Mouse (Mus musculus) heart, embryonic 14.5 days (tissue): ENCODE measurements around the gene Pik3c2b. TPM values are rescaled to one million over a fixed set of nuclear protein-coding genes. Genes with fewer than 3 reads are reported as not detected.

Source experiments
- ATAC-seq: fragments of 200-750 bp; cut with Nextera tagmentation; 2 replicates; pipeline ENCODE4 v1.8.0; 2017; ENCODE audit warnings: low read depth, moderate TSS enrichment; ENCODE audit not compliant: insufficient number of reproducible peaks, insufficient read depth, low FRiP score
- H3K27ac ChIP-seq, 2 experiments: fragments of 200-500 bp in 1 of 2; fragments of 300-500 bp in 1 of 2; sonication (generic) in 1 of 2; replicated peaks in 1 of 2; 2 replicates each; pipeline ENCODE4 v1.5.1; 2012 to 2014; ENCODE audit warnings: low read depth in 2 of 2, low read length in 2 of 2, control low read depth in 1 of 2, mild to moderate bottlenecking in 1 of 2, mixed read lengths in 1 of 2; ENCODE audit not compliant: control insufficient read depth in 1 of 2, insufficient read depth in 1 of 2
- H3K27me3 ChIP-seq: fragments of 300-500 bp; sonication (generic); 2 replicates; pipeline ENCODE4 v1.6.1; 2014; ENCODE audit warnings: mild to moderate bottlenecking, low read length, control low read depth; ENCODE audit not compliant: control insufficient read depth, insufficient read depth
- H3K36me3 ChIP-seq: fragments of 300-500 bp; sonication (generic); 2 replicates; pipeline ENCODE4 v1.6.1; 2014; ENCODE audit warnings: mild to moderate bottlenecking, control low read depth, low read length, mixed read lengths; ENCODE audit not compliant: control insufficient read depth, insufficient read depth
- H3K4me1 ChIP-seq, 2 experiments: fragments of 200-500 bp in 1 of 2; fragments of 300-500 bp in 1 of 2; sonication (generic) in 1 of 2; 2 replicates each; pipeline ENCODE4 v1.6.1; 2012 to 2014; ENCODE audit warnings: low read length in 2 of 2, control low read depth in 1 of 2, mixed read lengths in 1 of 2; ENCODE audit not compliant: control insufficient read depth in 2 of 2, insufficient read depth in 2 of 2
- H3K4me2 ChIP-seq: fragments of 300-500 bp; sonication (generic); 2 replicates; pipeline ENCODE4 v1.6.1; 2014; ENCODE audit warnings: mild to moderate bottlenecking, low read length
- H3K4me3 ChIP-seq, 2 experiments: fragments of 200-500 bp in 1 of 2; fragments of 300-500 bp in 1 of 2; sonication (generic) in 1 of 2; 2 replicates each; pipeline ENCODE4 v1.5.1; 2012 to 2014; ENCODE audit warnings: low read length in 2 of 2, mild to moderate bottlenecking in 2 of 2, control low read depth in 1 of 2, low read depth in 1 of 2, moderate library complexity in 1 of 2; ENCODE audit not compliant: control insufficient read depth in 1 of 2, insufficient read depth in 1 of 2
- H3K9ac ChIP-seq: fragments of 300-500 bp; sonication (generic); 2 replicates; pipeline ENCODE4 v1.6.1; 2014; ENCODE audit warnings: mild to moderate bottlenecking, low read length
- H3K9me3 ChIP-seq: fragments of 300-500 bp; sonication (generic); 2 replicates; pipeline ENCODE4 v1.6.1; 2016; ENCODE audit warnings: low read length, control low read depth; ENCODE audit not compliant: control insufficient read depth
- WGBS: fragments of 180-500 bp; shearing (Covaris S2); extraction: QIAGEN DNeasy Blood & Tissue Kit; methylation state at CpG from one replicate; pipeline ENCODE4 v1.1.7; 2014; 5-methylcytosine and 5-hydroxymethylcytosine counted together
- polyA plus RNA-seq: library from polyadenylated mRNA; unstranded; fragments of >200 nt; fragmentation: Nextera tagmentation; extraction: Ambion mirVana; gene quantifications from 2 replicates; pipeline ENCODE4 v1.2.1, GENCODE M21; 2014

Pik3c2b gene
- polyA plus RNA-seq, 1 experiment from 2014 or later = 12.8 TPM

DNA sequence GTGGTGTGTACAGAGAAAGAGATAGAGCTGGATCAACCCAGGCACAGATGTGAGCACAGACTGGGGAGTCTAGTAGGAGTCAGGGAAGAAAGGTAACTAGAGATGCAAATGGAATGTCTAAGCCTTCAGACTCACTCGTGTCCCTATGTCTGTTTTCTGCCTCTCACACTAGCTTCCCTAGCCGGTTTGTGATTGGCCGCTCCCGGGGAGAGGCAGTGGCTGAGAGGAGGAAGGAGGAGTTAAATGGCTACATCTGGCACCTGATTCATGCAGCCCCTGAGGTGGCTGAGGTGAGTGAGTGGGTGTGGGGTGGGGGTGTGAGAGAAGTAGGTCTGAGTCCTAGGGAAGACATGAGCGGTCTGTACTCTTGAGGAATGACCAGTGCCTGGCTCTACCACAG, 56.6 kb downstream of the Pik3c2b start:
- no peak for ATAC-seq

DNA sequence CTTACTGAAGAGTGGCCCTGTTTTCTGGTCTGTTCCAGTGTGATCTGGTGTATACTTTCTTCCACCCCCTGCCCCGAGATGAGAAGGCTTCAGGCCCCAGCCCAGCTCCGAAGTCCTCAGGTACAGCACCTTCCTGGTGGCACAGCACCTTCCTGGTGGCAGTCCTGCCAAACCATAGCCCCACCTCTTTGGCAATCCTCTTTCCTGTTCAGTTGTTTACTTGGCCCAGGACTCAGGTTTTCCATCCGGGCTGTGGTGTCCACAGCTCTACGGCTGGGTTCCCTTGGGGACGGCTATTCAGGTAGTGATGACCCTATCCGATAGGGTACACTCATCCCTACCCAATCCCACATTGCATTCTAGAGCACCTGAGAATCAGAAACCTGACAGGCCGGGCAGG, 57.8 kb downstream of the Pik3c2b start:
- no peaks in the 10 kb centered on the region for H3K27me3 ChIP-seq
- H3K4me1 ChIP-seq = no peaks in the 10 kb centered on the region
- no peak overlapping the region for H3K4me3 ChIP-seq
- no peaks in the 10 kb centered on the region for H3K9me3 ChIP-seq
- no peak overlapping the region for H3K9ac ChIP-seq
- no peak overlapping the region for H3K4me2 ChIP-seq
- H3K27ac ChIP-seq = no peak overlapping the region
- ATAC-seq = no peak
- H3K36me3 ChIP-seq = peaks cover 90% of the 10 kb centered on the region
- WGBS = 93% methylated on average over 7 of the region's 7 CpGs

More for the DNA sequence above, 56.6 kb downstream of the Pik3c2b start:
- Histone ChIP-seq H3K4me1 (no peaks in the 10 kb centered on the region), H3K27ac (no peak overlapping the region), H3K27me3 (no peaks in the 10 kb centered on the region), H3K4me3 (no peak overlapping the region), H3K36me3 (peaks cover 96% of the 10 kb centered on the region), H3K4me2 (no peak overlapping the region), H3K9me3 (no peaks in the 10 kb centered on the region), H3K9ac (no peak overlapping the region)
- 85% methylated on average over 5 of the region's 5 CpGs for WGBS

DNA sequence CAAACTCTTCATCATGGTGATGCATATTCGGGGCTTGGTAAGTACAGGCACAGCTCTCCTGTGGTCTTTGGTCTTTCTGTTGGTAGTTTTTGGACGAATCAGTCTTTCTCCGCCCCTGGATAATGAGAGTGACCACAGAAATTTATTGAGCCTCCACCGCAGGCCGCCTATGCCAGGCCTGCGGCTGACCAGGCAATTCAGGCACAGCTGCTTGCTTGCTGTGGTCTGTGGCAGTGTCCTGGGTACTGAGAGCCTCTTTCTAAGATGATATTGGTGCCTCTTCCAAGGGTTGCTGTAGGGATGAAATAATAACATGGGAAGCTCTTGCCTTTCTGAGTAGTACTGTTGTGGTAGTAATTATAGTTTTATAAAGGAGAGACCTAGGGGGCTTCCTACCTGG, 58.4 kb downstream of the Pik3c2b start:
- Histone ChIP-seq H3K9me3 (no peaks in the 10 kb centered on the region), H3K4me1 (no peaks in the 10 kb centered on the region), H3K9ac (no peak overlapping the region), H3K36me3 (peaks cover 88% of the 10 kb centered on the region), H3K27ac (no peak overlapping the region), H3K27me3 (no peaks in the 10 kb centered on the region), H3K4me2 (no peak overlapping the region), H3K4me3 (no peak overlapping the region)
- 97% methylated on average over 6 of the region's 6 CpGs for WGBS
- ATAC-seq = no peak

DNA sequence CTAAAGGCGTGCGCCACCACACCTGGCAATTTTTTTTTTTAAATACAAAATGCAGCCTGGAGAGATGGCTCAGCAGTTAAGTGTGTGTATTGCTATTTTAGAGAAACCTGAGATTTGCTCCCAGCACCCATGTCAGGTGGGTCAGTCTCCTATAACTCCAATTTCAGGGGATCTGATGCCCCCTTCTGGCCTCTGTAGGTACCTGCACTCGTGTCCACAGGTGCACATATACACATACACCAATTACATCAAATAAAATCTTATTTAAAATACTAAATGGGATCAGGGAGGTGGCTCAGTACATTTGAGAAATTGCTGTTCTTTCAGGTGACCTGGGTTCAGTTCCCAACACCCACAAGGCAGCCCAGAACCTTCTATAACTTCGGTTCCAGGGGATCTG, 70.6 kb downstream of the Pik3c2b start:
- no peak overlapping the region for H3K4me3 ChIP-seq
- no peak overlapping the region for H3K4me2 ChIP-seq
- H3K36me3 ChIP-seq = no peaks in the 10 kb centered on the region
- H3K4me1 ChIP-seq = no peaks in the 10 kb centered on the region
- ATAC-seq = no peak
- peaks cover 3% of the 10 kb centered on the region; the same call in 1 of the 2 replicates for H3K9me3 ChIP-seq
- WGBS = 91% methylated on average over 4 of the region's 4 CpGs
- no peaks in the 10 kb centered on the region for H3K27me3 ChIP-seq
- no peak overlapping the region for H3K27ac ChIP-seq
- no peak overlapping the region for H3K9ac ChIP-seq

GRCm38 (mm10) chr1:133118127-133118526, 72.7 kb downstream of the Pik3c2b start:
- no peaks in the 10 kb centered on the region for H3K36me3 ChIP-seq
- 85% methylated on average over 5 of the region's 5 CpGs for WGBS
- no peak for ATAC-seq
- H3K4me3 ChIP-seq = no peak overlapping the region
- H3K9me3 ChIP-seq = peaks cover 3% of the 10 kb centered on the region; the same call in 1 of the 2 replicates
- H3K9ac ChIP-seq = no peak overlapping the region
- H3K27me3 ChIP-seq = no peaks in the 10 kb centered on the region
- H3K4me1 ChIP-seq = no peaks in the 10 kb centered on the region
- no peak overlapping the region for H3K27ac ChIP-seq
- no peak overlapping the region for H3K4me2 ChIP-seq

GRCm38 (mm10) chr1:133118844-133119243, 73.4 kb downstream of the Pik3c2b start:
- H3K4me2 ChIP-seq = no peak overlapping the region
- H3K27me3 ChIP-seq = no peaks in the 10 kb centered on the region
- no peaks in the 10 kb centered on the region for H3K4me1 ChIP-seq
- 36% methylated on average over 3 of the region's 3 CpGs for WGBS
- no peak for ATAC-seq
- H3K9me3 ChIP-seq = peaks cover 3% of the 10 kb centered on the region; the same call in 1 of the 2 replicates
- H3K4me3 ChIP-seq = no peak overlapping the region
- H3K36me3 ChIP-seq = no peaks in the 10 kb centered on the region
- H3K9ac ChIP-seq = peak overlapping the region; percentile 38; the same call in 1 of the 2 replicates
- H3K27ac ChIP-seq = no peak overlapping the region

- no peak overlapping the region for H3K27ac ChIP-seq
- 61% methylated on average over 7 of the region's 7 CpGs for WGBS
- no peak overlapping the region for H3K4me3 ChIP-seq
Observed at GRCm38 (mm10) chr1:133119931-133120712, 74.7 kb downstream of the Pik3c2b start.

DNA sequence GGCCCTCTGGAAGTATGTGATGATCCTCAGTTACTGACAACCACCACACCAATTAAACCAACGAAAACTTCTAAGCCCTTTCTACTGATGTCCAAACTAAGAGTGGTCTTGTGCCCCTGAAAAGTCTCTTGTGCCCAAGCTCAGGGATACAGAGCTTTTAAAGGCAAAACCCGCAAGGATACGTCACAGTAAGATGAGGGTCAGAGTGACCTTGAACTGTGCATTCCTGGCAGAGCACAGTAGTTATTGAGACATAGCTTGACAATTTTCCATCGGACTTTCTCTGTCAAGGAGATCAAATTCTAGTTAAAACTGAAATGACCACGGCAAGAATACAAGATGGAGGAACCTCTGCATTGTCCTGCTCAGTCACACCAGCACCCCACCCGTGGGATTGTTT, 75.8 kb downstream of the Pik3c2b start:
- no peak overlapping the region for H3K27ac ChIP-seq
- no peaks in the 10 kb centered on the region for H3K4me1 ChIP-seq
- no peak overlapping the region for H3K4me3 ChIP-seq
- H3K36me3 ChIP-seq = no peaks in the 10 kb centered on the region
- H3K4me2 ChIP-seq = no peak overlapping the region
- 48% methylated on average over 6 of the region's 6 CpGs for WGBS
- no peak overlapping the region for H3K9ac ChIP-seq
- H3K27me3 ChIP-seq = no peaks in the 10 kb centered on the region
- no peaks in the 10 kb centered on the region for H3K9me3 ChIP-seq
- ATAC-seq = no peak

More at GRCm38 (mm10) chr1:133119931-133120712, 74.7 kb downstream of the Pik3c2b start:
- Histone ChIP-seq H3K4me2 (no peak overlapping the region), H3K9ac (no peak overlapping the region), H3K4me1 (no peaks in the 10 kb centered on the region), H3K27me3 (no peaks in the 10 kb centered on the region), H3K36me3 (no peaks in the 10 kb centered on the region), H3K9me3 (no peaks in the 10 kb centered on the region)
- no peak for ATAC-seq
